ENCODE assay signal across 31 mouse cellular contexts in genomic region chr1:128878291-128878690, GRCm38 (mm10).
DNase-seq lines count a peak whose midpoint lies in the region; ATAC-seq lines count a peak whose summit lies in the region.
"Had no signal": no experiment of that assay in that cellular context is flagged by ENCODE, and none has a peak within 500 bp of the region (broad histone marks: within the 10 kb centered on the region; RNA-seq: fewer than 3 reads in every experiment).

No protein-coding gene starts in this region.

- no peak overlapping the region for H3K9ac ChIP-seq in forebrain, embryonic 11.5 days (ENCODE audit: low read length)
- H3K9ac ChIP-seq: embryonic facial prominence, embryonic 15.5 days; forebrain, embryonic 13.5 days; heart, embryonic 15.5 days; hindbrain, embryonic 12.5 days; intestine, embryonic 15.5 days; limb, embryonic 13.5 days; lung, embryonic 15.5 days; neural tube, embryonic 13.5 days; stomach, embryonic 15.5 days had no signal

- H3K27ac ChIP-seq in forebrain, embryonic 11.5 days (ENCODE audit: low read depth, low read length): no peak overlapping the region
- H3K27ac ChIP-seq: embryonic facial prominence, embryonic 10.5 days; embryonic facial prominence, embryonic 15.5 days; forebrain, embryonic 13.5 days; heart, embryonic 10.5 days; heart, embryonic 15.5 days; hindbrain, embryonic 12.5 days; hindbrain, postnatal 0 days; intestine, embryonic 15.5 days; limb, embryonic 13.5 days; lung, embryonic 15.5 days; midbrain, embryonic 10.5 days; neural tube, embryonic 13.5 days; stomach, embryonic 15.5 days had no signal

- no peaks in the 10 kb centered on the region for H3K36me3 ChIP-seq in forebrain, embryonic 11.5 days (ENCODE audit: control insufficient read depth, insufficient read depth, low read length)
- H3K36me3 ChIP-seq: embryonic facial prominence, embryonic 10.5 days; embryonic facial prominence, embryonic 15.5 days; G1E; heart, embryonic 10.5 days; heart, embryonic 15.5 days; hindbrain, embryonic 12.5 days; intestine, embryonic 15.5 days; limb, embryonic 13.5 days; lung, embryonic 15.5 days; midbrain, embryonic 10.5 days; neural tube, embryonic 13.5 days; stomach, embryonic 15.5 days had no signal

- H3K4me3 ChIP-seq in forebrain, embryonic 11.5 days (ENCODE audit: low read depth, low read length): no peak overlapping the region
- H3K4me3 ChIP-seq: embryonic facial prominence, embryonic 10.5 days; embryonic facial prominence, embryonic 15.5 days; forebrain, embryonic 13.5 days; heart, embryonic 10.5 days; heart, embryonic 15.5 days; hindbrain, embryonic 12.5 days; intestine, embryonic 15.5 days; limb, embryonic 13.5 days; lung, embryonic 15.5 days; midbrain, embryonic 10.5 days; neural tube, embryonic 13.5 days; stomach, embryonic 15.5 days had no signal

- intact Hi-C loops in left cerebral cortex, postnatal 25 days (cut with DNase I): loop anchor here (5.0 kb wide), 6 partner anchors 114 to 1494 kb away; no protein-coding TSS in a partner anchor

- H3K27me3 ChIP-seq in forebrain, embryonic 11.5 days (ENCODE audit: control insufficient read depth, insufficient read depth, low read length): no peaks in the 10 kb centered on the region
- H3K27me3 ChIP-seq: embryonic facial prominence, embryonic 15.5 days; forebrain, embryonic 13.5 days; heart, embryonic 15.5 days; hindbrain, embryonic 12.5 days; intestine, embryonic 15.5 days; limb, embryonic 13.5 days; lung, embryonic 15.5 days; neural tube, embryonic 13.5 days; stomach, embryonic 15.5 days had no signal

- H3K9me3 ChIP-seq in forebrain, embryonic 11.5 days (ENCODE audit: control insufficient read depth, low read length): no peaks in the 10 kb centered on the region
- H3K9me3 ChIP-seq: embryonic facial prominence, embryonic 10.5 days; embryonic facial prominence, embryonic 15.5 days; forebrain, embryonic 13.5 days; G1E; heart, embryonic 10.5 days; heart, embryonic 15.5 days; hindbrain, embryonic 12.5 days; intestine, embryonic 15.5 days; limb, embryonic 13.5 days; lung, embryonic 15.5 days; midbrain, embryonic 10.5 days; neural tube, embryonic 13.5 days; stomach, embryonic 15.5 days had no signal

- DNase-seq in frontal cortex, adult 2 months (ENCODE audit: extremely low spot score in 1 of 2, low spot score in 1 of 2): peak; percentile 24 to 72
- no peak for DNase-seq in frontal cortex, postnatal 14 days (ENCODE audit: low spot score in 2 of 2)
- peak; percentile 14 to 34 for DNase-seq in layer of hippocampus, adult 8-10 months (ENCODE audit: low spot score in 2 of 2)
- DNase-seq in layer of hippocampus, postnatal 25 days (ENCODE audit: extremely low spot score in 1 of 2, low spot score in 1 of 2): no peak
- DNase-seq in left cerebral cortex, postnatal 25 days (ENCODE audit: low spot score in 2 of 2): peak; percentile 31 to 83
- DNase-seq in left cerebral cortex, adult 11 months (ENCODE audit: low spot score): no peak
- peak; percentile 79 for DNase-seq in brain, adult 2 months (ENCODE audit: low read depth, low spot score)
- DNase-seq in forebrain, embryonic 11.5 days (ENCODE audit: low spot score): no peak
- DNase-seq: adrenal gland, adult 8-10 months; cerebellum, adult 8-10 months; cerebellum, postnatal 25 days; gastrocnemius, postnatal 14 days; heart, postnatal 36 days; kidney, adult 2 months; kidney, postnatal 36 days; thymus, postnatal 14 days had no signal

- no peak for ATAC-seq in forebrain, embryonic 11.5 days (replicated peaks; ENCODE audit: low FRiP score)
- ATAC-seq: forebrain, embryonic 13.5 days; hindbrain, postnatal 0 days; intestine, embryonic 15.5 days had no signal

- no peaks in the 10 kb centered on the region for H3K4me1 ChIP-seq in forebrain, embryonic 11.5 days (replicated peaks; ENCODE audit: control insufficient read depth, insufficient read depth, low read length)
- H3K4me1 ChIP-seq: embryonic facial prominence, embryonic 10.5 days; embryonic facial prominence, embryonic 15.5 days; forebrain, embryonic 13.5 days; heart, embryonic 10.5 days; heart, embryonic 15.5 days; hindbrain, embryonic 12.5 days; intestine, embryonic 15.5 days; limb, embryonic 13.5 days; lung, embryonic 15.5 days; stomach, embryonic 15.5 days had no signal

- no peak overlapping the region for H3K4me2 ChIP-seq in forebrain, embryonic 11.5 days (ENCODE audit: low read depth, low read length, severe bottlenecking)
- H3K4me2 ChIP-seq: embryonic facial prominence, embryonic 15.5 days; forebrain, embryonic 13.5 days; heart, embryonic 15.5 days; hindbrain, embryonic 12.5 days; intestine, embryonic 15.5 days; limb, embryonic 13.5 days; liver, embryonic 11.5 days; lung, embryonic 15.5 days; neural tube, embryonic 13.5 days; stomach, embryonic 15.5 days had no signal

Comparison
In these comparisons a context has a peak if more than half of its experiments do, and no peak if none do; other contexts are left out.
1. DNase-seq: peak in frontal cortex, adult 2 months (2 of 2), layer of hippocampus, adult 8-10 months (2 of 2), left cerebral cortex, postnatal 25 days (2 of 2) and brain, adult 2 months (single experiment); none in frontal cortex, postnatal 14 days (0 of 2), layer of hippocampus, postnatal 25 days (0 of 2), left cerebral cortex, adult 11 months (single experiment) and forebrain, embryonic 11.5 days (single experiment).